Mouse (Mus musculus) inflammation-experienced regulatory T-cells, adult 16 weeks (primary cell): ENCODE data around the gene Gm5414. TPM values are rescaled to one million over a fixed set of nuclear protein-coding genes. Genes with fewer than 3 reads are reported as not detected.

ENCODE experiments used
- polyA plus RNA-seq: library from polyadenylated mRNA; unstranded; fragments of 100-300 nt; shearing (Covaris generic); gene quantifications from one replicate; pipeline ENCODE4 v1.2.1, GENCODE M21; 2017

The Gm5414 gene
- not detected for polyA plus RNA-seq

GRCm38 (mm10) chr15:101627884-101628283 is at the start of gene Gm5414:
Gm5414 (minus strand) TSS chr15:101628188.

GRCm38 (mm10) chr15:101647280-101647679 is 19.3 kb upstream of the Gm5414 start, which contains the start of gene Gm5478:
Gm5478 (minus strand) TSS chr15:101647380.

Other genes starting within 250 kb of the Gm5414 start
- gene Krt7, start 217.1 kb downstream of the Gm5414 start, polyA plus RNA-seq: not detected
- 0.66 TPM for gene Krt87, start 189.4 kb downstream of the Gm5414 start, polyA plus RNA-seq
- not detected for gene Krt88, start 180.4 kb downstream of the Gm5414 start, polyA plus RNA-seq
- not detected for gene Krt81, start 164.4 kb downstream of the Gm5414 start, polyA plus RNA-seq
- gene Krt86, start 154.7 kb downstream of the Gm5414 start, polyA plus RNA-seq: not detected
- 6.9 TPM for gene Krt83, start 136.7 kb downstream of the Gm5414 start, polyA plus RNA-seq
- not detected for gene Gm49425, start 110.9 kb downstream of the Gm5414 start, polyA plus RNA-seq
- gene Krt84, start 95.4 kb downstream of the Gm5414 start, polyA plus RNA-seq: not detected
- gene Krt82, start 77.5 kb downstream of the Gm5414 start, polyA plus RNA-seq: not detected
- not detected for gene Krt90, start 65.2 kb downstream of the Gm5414 start, polyA plus RNA-seq
- not detected for gene Krt75, start 54.3 kb downstream of the Gm5414 start, polyA plus RNA-seq
- gene Gm5478, start 19.2 kb upstream of the Gm5414 start, polyA plus RNA-seq: not detected
- gene Krt6b, start 52.1 kb upstream of the Gm5414 start, polyA plus RNA-seq: not detected
- not detected for gene Krt6a, start 66.1 kb upstream of the Gm5414 start, polyA plus RNA-seq
- not detected for gene Krt5, start 84.7 kb upstream of the Gm5414 start, polyA plus RNA-seq
- gene Krt71, start 114.9 kb upstream of the Gm5414 start, polyA plus RNA-seq: not detected
- gene Krt72, start 158.3 kb upstream of the Gm5414 start, polyA plus RNA-seq: not detected
- gene Krt73, start 174.2 kb upstream of the Gm5414 start, polyA plus RNA-seq: not detected
- not detected for gene Krt2, start 190.0 kb upstream of the Gm5414 start, polyA plus RNA-seq
- gene Krt1, start 222.6 kb upstream of the Gm5414 start, polyA plus RNA-seq: 0.12 TPM
- gene Krt77, start 241.5 kb upstream of the Gm5414 start, polyA plus RNA-seq: not detected